Mouse (Mus musculus) forebrain, postnatal 0 days (tissue): Measurements from ENCODE around the gene Mindy1. TPM values are rescaled to one million over a fixed set of nuclear protein-coding genes. Genes with fewer than 3 reads are reported as not detected.

ENCODE experiments used
- ATAC-seq: fragments of 200-750 bp; cut with Nextera tagmentation; 2 replicates; pipeline ENCODE4 v1.8.0; 2017; ENCODE audit warnings: mild to moderate bottlenecking, moderate library complexity
- DNase-seq: peaks from one replicate; pipeline ENCODE4 v3.0.0-alpha.2; 2015
- H3K27ac ChIP-seq: fragments of 300-500 bp; sonication (generic); 2 replicates; pipeline ENCODE4 v1.5.1; 2014; ENCODE audit warnings: low read depth, mild to moderate bottlenecking, antibody characterized with exemption, low read length, moderate library complexity, mixed read lengths
- H3K27me3 ChIP-seq: fragments of 300-500 bp; sonication (generic); 2 replicates; pipeline ENCODE4 v1.6.1; 2014; ENCODE audit warnings: mild to moderate bottlenecking, low read length, mixed read lengths; ENCODE audit not compliant: insufficient read depth
- H3K36me3 ChIP-seq: fragments of 300-500 bp; sonication (generic); 2 replicates; pipeline ENCODE4 v1.6.1; 2014; ENCODE audit warnings: mild to moderate bottlenecking, moderate library complexity; ENCODE audit not compliant: insufficient read depth
- H3K4me1 ChIP-seq: fragments of 300-500 bp; sonication (generic); 2 replicates; pipeline ENCODE4 v1.6.1; 2014; ENCODE audit warnings: antibody characterized with exemption; ENCODE audit not compliant: insufficient read depth
- H3K4me2 ChIP-seq: fragments of 300-500 bp; sonication (generic); 2 replicates; pipeline ENCODE4 v1.6.1; 2014; ENCODE audit warnings: low read depth, mild to moderate bottlenecking, moderate library complexity
- H3K4me3 ChIP-seq: fragments of 300-500 bp; sonication (generic); 2 replicates; pipeline ENCODE4 v1.5.1; 2014; ENCODE audit warnings: low read depth, low read length, mixed read lengths
- H3K9ac ChIP-seq: fragments of 300-500 bp; sonication (generic); 2 replicates; pipeline ENCODE4 v1.6.1; 2014; ENCODE audit warnings: mild to moderate bottlenecking
- H3K9me3 ChIP-seq: fragments of 300-500 bp; sonication (generic); 2 replicates; pipeline ENCODE4 v1.6.1; 2016; ENCODE audit warnings: low read length
- CTCF ChIP-seq: sonication (generic); IDR thresholded peaks from 2 replicates; pipeline ENCODE4 v1.5.1; 2016; ENCODE audit warnings: antibody characterized with exemption, control low read depth, low read depth
- WGBS: fragments of 180-500 bp; shearing (Covaris S2); extraction: QIAGEN DNeasy Blood & Tissue Kit; methylation state at CpG from one replicate; pipeline ENCODE4 v1.1.7; 2014; 5-methylcytosine and 5-hydroxymethylcytosine counted together
- polyA plus RNA-seq: library from polyadenylated mRNA; unstranded; fragments of >200 nt; fragmentation: Nextera tagmentation; extraction: Ambion mirVana; gene quantifications from 2 replicates; pipeline ENCODE4 v1.2.1, GENCODE M21; 2015
- total RNA-seq: library from RNA; depleted of rRNA; stranded (reverse); fragments of >200 nt; gene quantifications from 2 replicates; pipeline ENCODE4 v1.2.3, GENCODE M21; 2014

Mindy1 gene
- total and polyA plus RNA-seq, 2 experiments from 2014 or later = 35.4 to 38.9 TPM

DNA sequence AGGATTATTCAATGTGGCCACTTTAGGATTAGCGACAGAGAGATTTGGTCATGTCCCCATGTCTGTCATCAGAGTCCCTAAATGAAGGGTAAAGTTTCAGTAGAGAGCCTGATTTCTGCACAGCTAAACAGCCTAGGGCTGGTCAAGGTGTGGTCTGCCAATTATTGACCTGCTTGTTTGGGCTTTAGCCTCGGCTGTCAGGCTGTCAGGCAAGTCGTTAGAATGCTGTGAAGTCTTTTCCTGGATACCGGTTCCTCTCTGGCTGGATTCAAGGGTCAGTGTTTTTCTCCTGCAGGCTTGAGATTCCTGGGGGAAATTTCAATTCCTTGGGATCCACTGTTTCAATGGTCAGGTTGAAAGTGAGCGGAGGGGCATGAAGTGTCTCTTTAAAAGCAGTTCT lies 4.9 kb downstream of the Mindy1 start:
- Histone ChIP-seq H3K4me3 (no peak overlapping the region), H3K4me2 (no peak overlapping the region), H3K27me3 (no peaks in the 10 kb centered on the region), H3K27ac (no peak overlapping the region), H3K36me3 (peaks cover 15% of the 10 kb centered on the region; the same call in 1 of the 2 replicates), H3K9me3 (no peaks in the 10 kb centered on the region), H3K4me1 (peaks cover 11% of the 10 kb centered on the region), H3K9ac (no peak overlapping the region)
- ATAC-seq (no peak), DNase-seq (no peak)
- 64% methylated on average over 5 of the region's 5 CpGs for WGBS
- TF ChIP-seq CTCF = no peak

DNA sequence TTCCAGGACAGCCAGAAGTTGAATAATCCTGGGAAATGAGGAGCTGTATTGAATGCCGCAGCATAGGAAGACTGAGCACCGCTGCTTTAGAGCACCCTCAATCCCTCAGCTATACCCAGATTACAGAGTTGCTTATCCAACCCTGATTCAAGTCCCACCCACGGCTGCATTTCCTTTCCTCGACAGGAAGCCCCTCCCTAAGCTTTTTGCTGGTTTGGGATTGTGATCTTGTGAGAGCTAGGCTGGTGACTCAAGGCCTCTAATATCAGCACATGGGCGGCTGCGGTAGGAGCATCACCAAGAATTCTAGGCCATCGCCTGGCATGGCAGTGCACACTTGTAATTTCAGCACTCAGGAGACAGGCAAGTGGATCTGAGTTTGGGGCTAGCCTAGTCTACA lies 5.4 kb downstream of the Mindy1 start:
- DNase-seq = no peak
- H3K36me3 ChIP-seq = peaks cover 15% of the 10 kb centered on the region; the same call in 1 of the 2 replicates
- no peak overlapping the region for H3K4me2 ChIP-seq
- H3K4me3 ChIP-seq = no peak overlapping the region
- no peak overlapping the region for H3K9ac ChIP-seq
- TF ChIP-seq CTCF = no peak
- H3K4me1 ChIP-seq = peaks cover 11% of the 10 kb centered on the region
- no peak for ATAC-seq
- no peak overlapping the region for H3K27ac ChIP-seq
- no peaks in the 10 kb centered on the region for H3K27me3 ChIP-seq
- H3K9me3 ChIP-seq = no peaks in the 10 kb centered on the region
- 87% methylated on average over 7 of the region's 7 CpGs for WGBS

GRCm38 (mm10) chr3:95287541-95287940 lies 6.4 kb downstream of the Mindy1 start:
- WGBS = 100% methylated on average over 3 of the region's 3 CpGs
- no peak overlapping the region for H3K4me2 ChIP-seq

DNA sequence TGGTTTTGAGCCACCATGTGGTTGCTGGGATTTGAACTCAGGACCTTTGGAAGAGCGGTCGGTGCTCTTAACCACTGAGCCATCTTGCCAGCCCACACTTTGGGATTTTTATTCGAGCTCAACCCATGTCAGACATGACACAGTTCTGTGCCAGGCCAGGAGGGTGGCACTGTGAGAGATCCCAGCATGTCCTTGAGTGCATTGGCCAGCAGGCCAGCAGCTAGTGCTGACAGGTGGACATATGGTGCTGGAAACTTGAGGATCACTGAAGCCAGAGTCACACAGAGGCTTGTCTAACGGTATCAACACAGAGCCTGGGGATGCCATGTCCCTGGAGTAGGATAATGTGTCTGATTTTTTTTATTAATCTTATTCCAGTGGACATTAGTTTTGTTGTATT lies 8.3 kb downstream of the Mindy1 start:
- Histone ChIP-seq H3K4me2 (no peak overlapping the region), H3K36me3 (peaks cover 37% of the 10 kb centered on the region), H3K9me3 (no peaks in the 10 kb centered on the region), H3K9ac (no peak overlapping the region), H3K4me3 (no peak overlapping the region), H3K27ac (no peak overlapping the region), H3K27me3 (no peaks in the 10 kb centered on the region), H3K4me1 (peaks cover 2% of the 10 kb centered on the region; the same call in 1 of the 2 replicates)
- no peak for TF ChIP-seq CTCF
- WGBS = 89% methylated on average over 4 of the region's 4 CpGs
- DNase-seq = no peak
- no peak for ATAC-seq

More at GRCm38 (mm10) chr3:95287541-95287940, 6.4 kb downstream of the Mindy1 start:
- H3K27ac ChIP-seq = no peak overlapping the region
- no peak overlapping the region for H3K4me3 ChIP-seq
- no peak overlapping the region for H3K9ac ChIP-seq
- H3K9me3 ChIP-seq = no peaks in the 10 kb centered on the region
- no peak for ATAC-seq
- DNase-seq = no peak
- peaks cover 11% of the 10 kb centered on the region for H3K4me1 ChIP-seq
- H3K27me3 ChIP-seq = no peaks in the 10 kb centered on the region
- no peak for TF ChIP-seq CTCF
- H3K36me3 ChIP-seq = peaks cover 20% of the 10 kb centered on the region

DNA sequence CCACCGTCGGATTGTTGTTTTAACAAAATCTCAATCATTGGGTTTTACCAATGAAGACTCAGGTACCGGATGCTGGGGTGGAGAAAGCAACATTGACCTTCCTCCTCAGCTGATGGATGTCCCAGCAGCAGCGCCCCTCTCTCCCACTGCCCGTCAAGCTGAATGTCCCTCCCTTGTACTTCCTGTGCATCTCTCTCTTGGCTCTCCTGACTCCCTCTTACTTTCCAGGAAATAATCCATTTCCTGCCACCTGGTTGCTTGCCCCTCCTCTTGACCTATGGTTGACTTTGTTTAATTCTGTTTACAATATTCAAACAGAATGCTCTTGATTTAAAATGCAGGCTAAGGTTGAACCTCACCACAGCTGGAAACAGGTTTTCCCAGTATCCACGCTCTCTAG lies 9.0 kb downstream of the Mindy1 start:
- no peaks in the 10 kb centered on the region for H3K27me3 ChIP-seq
- no peak overlapping the region for H3K27ac ChIP-seq
- H3K9ac ChIP-seq = no peak overlapping the region
- DNase-seq = no peak
- no peaks in the 10 kb centered on the region for H3K9me3 ChIP-seq
- peaks cover 43% of the 10 kb centered on the region for H3K36me3 ChIP-seq
- H3K4me1 ChIP-seq = no peaks in the 10 kb centered on the region
- no peak for ATAC-seq
- H3K4me3 ChIP-seq = no peak overlapping the region
- H3K4me2 ChIP-seq = no peak overlapping the region
- WGBS = 76% methylated on average over 6 of the region's 6 CpGs
- TF ChIP-seq CTCF = no peak

GRCm38 (mm10) chr3:95291041-95291440 lies 9.9 kb downstream of the Mindy1 start:
- ATAC-seq = no peak
- TF ChIP-seq CTCF = no peak
- H3K36me3 ChIP-seq = peaks cover 49% of the 10 kb centered on the region
- no peaks in the 10 kb centered on the region for H3K9me3 ChIP-seq
- H3K27ac ChIP-seq = no peak overlapping the region
- no peaks in the 10 kb centered on the region for H3K4me1 ChIP-seq
- WGBS = 86% methylated on average over 4 of the region's 4 CpGs
- H3K4me3 ChIP-seq = no peak overlapping the region
- no peak overlapping the region for H3K9ac ChIP-seq
- H3K4me2 ChIP-seq = no peak overlapping the region
- no peak for DNase-seq
- H3K27me3 ChIP-seq = no peaks in the 10 kb centered on the region

GRCm38 (mm10) chr3:95292899-95293298 lies 11.8 kb downstream of the Mindy1 start:
- Histone ChIP-seq H3K4me3 (no peak overlapping the region), H3K27ac (no peak overlapping the region), H3K36me3 (peaks cover 50% of the 10 kb centered on the region), H3K9ac (no peak overlapping the region), H3K4me2 (no peak overlapping the region), H3K27me3 (no peaks in the 10 kb centered on the region), H3K9me3 (no peaks in the 10 kb centered on the region), H3K4me1 (no peaks in the 10 kb centered on the region)
- no peak for ATAC-seq
- 92% methylated on average over 2 of the region's 2 CpGs for WGBS
- DNase-seq = no peak
- no peak for TF ChIP-seq CTCF
